Mouse (Mus musculus) megakaryocyte, embryonic 14.5 days (primary cell): ENCODE data around the gene Nsd1. TPM values are rescaled to one million over a fixed set of nuclear protein-coding genes. Genes with fewer than 3 reads are reported as not detected.

Experiments
- H3K27me3 ChIP-seq: replicated peaks from 2 replicates; pipeline ENCODE3; 2012; ENCODE audit warnings: inconsistent platforms
- H3K36me3 ChIP-seq: replicated peaks from 2 replicates; pipeline ENCODE3; 2012; ENCODE audit warnings: low read length, inconsistent platforms, mixed read lengths
- H3K4me1 ChIP-seq: 2 replicates; pipeline ENCODE4 v1.6.1; 2012; ENCODE audit warnings: inconsistent platforms
- H3K4me3 ChIP-seq: replicated peaks from 2 replicates; pipeline ENCODE3; 2012; ENCODE audit warnings: moderate library complexity, mild to moderate bottlenecking, inconsistent platforms
- H3K9me3 ChIP-seq: 2 replicates; pipeline ENCODE4 v1.6.1; 2012; ENCODE audit warnings: inconsistent platforms
- FLI1 ChIP-seq: IDR thresholded peaks from 2 replicates; pipeline ENCODE4 v1.6.1; 2012; ENCODE audit warnings: low read length, inconsistent platforms, mixed read lengths
- GATA1 ChIP-seq: IDR thresholded peaks from 3 replicates; pipeline ENCODE4 v1.6.1; 2012; ENCODE audit warnings: mixed read lengths, low read length, inconsistent platforms, borderline replicate concordance
- polyA plus RNA-seq: library from polyadenylated mRNA; stranded (reverse); fragments of >175 nt; gene quantifications from 2 replicates; pipeline ENCODE4 v1.2.3, GENCODE M21; 2012; ENCODE audit warnings: low replicate concordance; ENCODE audit not compliant: insufficient read depth

The Nsd1 gene
- polyA plus RNA-seq, 1 experiment: 2.5 TPM

DNA sequence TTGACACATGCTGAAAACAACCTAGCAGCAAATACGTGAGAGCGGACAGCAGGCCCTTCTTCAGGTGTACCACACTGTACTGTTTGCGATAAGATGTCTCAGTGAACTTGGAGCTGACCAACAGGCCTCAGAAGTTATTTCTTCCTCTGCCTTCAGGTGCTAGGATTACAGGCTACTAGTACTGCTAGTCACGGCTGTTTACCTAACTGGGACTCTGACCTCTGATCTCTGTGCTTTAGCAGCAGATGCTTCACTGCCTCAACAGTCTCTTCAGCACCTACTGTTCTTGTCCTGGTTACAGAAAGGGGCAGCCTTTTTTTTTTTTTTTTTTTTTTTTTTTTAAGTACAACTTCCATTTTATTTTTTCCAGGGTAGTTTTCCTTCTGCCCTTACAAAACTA lies 43.2 kb downstream of the Nsd1 start:
- TF ChIP-seq GATA1: no peak
- no peak for TF ChIP-seq FLI1
- peaks cover 34% of the 10 kb centered on the region for H3K4me1 ChIP-seq
- no peaks in the 10 kb centered on the region for H3K9me3 ChIP-seq
- no peaks in the 10 kb centered on the region for H3K27me3 ChIP-seq
- H3K36me3 ChIP-seq: peaks cover 54% of the 10 kb centered on the region
- no peak overlapping the region for H3K4me3 ChIP-seq

DNA sequence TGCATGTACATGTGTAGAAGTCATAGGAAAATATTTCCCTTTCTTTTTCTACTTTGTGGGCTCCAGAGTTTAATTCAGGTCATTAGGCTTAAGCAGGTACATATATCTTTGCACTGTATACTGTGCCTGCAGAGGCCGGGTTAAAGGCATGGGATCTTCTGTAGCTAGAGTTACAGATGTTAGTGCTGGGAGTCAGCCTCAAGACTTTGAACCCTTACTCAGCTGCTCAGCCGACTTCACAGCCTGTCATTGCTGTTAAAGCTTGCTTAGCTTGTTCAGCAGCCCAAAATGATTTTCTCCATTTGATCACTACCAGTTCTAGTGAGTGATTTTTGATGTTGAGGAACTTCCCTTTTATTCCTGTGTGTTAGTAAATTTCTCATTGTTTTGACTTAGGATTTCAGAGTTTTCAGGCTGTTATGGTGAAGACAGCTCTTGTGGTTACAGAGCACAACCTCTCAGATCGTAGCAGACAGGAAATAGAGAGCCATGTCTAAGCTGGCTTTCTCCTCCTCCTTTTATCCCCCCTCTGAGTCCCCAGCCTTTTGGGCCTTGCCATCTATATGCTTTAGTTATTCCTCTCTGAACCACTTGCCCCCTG lies 45.6 kb downstream of the Nsd1 start:
- H3K27me3 ChIP-seq: no peaks in the 10 kb centered on the region
- peaks cover 58% of the 10 kb centered on the region for H3K36me3 ChIP-seq
- H3K9me3 ChIP-seq: no peaks in the 10 kb centered on the region
- TF ChIP-seq FLI1 (no peak), GATA1 (no peak)
- peaks cover 23% of the 10 kb centered on the region for H3K4me1 ChIP-seq
- H3K4me3 ChIP-seq: peak overlapping the region; percentile 83

DNA sequence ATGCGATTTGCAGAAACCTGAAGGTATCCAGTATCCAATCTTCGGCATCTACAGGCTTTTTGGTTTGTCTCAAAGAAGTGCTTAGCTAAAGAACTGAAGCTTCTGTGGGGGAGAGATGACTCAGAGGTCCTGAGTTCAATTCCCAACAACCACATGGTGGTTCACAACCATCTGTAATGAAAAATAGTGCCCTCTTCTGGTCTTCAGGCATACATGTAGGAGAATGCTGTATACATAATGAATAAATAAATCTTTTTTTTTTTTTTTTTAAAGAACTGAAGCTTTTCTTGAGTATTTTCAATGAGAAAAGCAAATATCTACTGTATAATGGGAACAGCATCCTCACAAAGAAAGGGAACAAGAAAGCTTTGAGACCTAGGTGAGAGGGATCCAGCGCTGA lies 49.1 kb downstream of the Nsd1 start:
- Histone ChIP-seq H3K27me3 (no peaks in the 10 kb centered on the region), H3K4me1 (peaks cover 15% of the 10 kb centered on the region), H3K9me3 (no peaks in the 10 kb centered on the region), H3K36me3 (peaks cover 69% of the 10 kb centered on the region), H3K4me3 (no peak overlapping the region)
- TF ChIP-seq FLI1: no peak

DNA sequence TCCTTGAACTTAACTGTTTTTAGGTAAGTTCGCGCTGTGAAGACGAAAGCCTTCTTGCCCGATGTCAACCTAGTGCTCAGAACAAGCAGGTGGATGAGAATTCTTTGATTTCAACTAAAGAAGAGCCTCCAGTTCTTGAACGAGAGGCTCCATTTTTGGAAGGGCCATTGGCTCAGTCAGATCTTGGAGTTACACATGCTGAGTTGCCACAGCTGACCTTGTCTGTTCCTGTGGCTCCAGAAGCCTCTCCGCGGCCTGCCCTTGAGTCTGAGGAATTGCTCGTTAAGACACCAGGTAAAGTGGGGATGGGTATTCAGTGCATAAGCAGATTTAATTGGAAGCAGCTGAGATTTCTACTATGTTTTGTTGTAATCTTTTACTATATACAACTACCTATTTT lies 51.9 kb downstream of the Nsd1 start:
- Histone ChIP-seq H3K36me3 (peaks cover 81% of the 10 kb centered on the region), H3K4me1 (peaks cover 2% of the 10 kb centered on the region), H3K9me3 (no peaks in the 10 kb centered on the region), H3K27me3 (no peaks in the 10 kb centered on the region), H3K4me3 (no peak overlapping the region)
- TF ChIP-seq GATA1: no peak
- TF ChIP-seq FLI1: no peak

DNA sequence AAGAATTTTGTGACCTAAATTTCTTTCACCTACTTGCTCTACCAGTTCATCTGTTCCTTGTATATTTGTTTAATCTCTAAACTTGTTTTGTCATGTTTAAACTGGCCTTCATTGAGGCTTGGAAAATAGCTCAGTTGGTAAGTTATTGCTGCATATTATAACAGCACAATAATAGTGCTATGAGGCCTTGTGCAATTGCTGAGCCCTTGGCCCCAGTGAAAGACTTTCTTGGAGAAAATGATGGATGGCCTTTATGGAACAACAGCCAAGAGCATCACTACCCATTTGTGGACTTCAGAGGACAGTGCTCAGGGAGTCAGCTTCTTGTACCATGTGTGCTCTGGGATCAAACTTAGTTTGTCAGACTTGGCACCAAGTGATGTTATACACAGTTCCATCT lies 52.5 kb downstream of the Nsd1 start:
- Histone ChIP-seq H3K36me3 (peaks cover 77% of the 10 kb centered on the region), H3K4me1 (no peaks in the 10 kb centered on the region), H3K9me3 (no peaks in the 10 kb centered on the region), H3K27me3 (no peaks in the 10 kb centered on the region), H3K4me3 (no peak overlapping the region)
- TF ChIP-seq GATA1: no peak
- TF ChIP-seq FLI1: no peak

DNA sequence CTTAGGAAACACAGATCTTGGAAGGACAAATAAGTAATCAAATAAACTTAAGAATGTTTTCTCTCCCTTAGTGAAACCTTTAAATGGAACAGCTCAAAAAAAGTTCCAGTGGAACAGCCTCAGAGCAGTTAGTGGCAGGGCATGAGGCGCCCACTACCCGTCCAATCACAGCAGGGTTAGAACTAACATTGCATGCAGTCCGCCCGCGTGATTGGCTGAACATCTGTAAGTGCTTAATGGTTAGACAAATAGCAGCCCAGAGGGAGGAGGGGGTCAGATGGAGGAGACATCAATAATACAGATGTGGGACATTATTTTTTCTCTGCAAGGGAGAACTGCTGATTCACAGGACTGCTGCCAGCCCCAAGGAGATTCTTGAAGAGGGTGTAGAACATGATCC lies 67.6 kb downstream of the Nsd1 start:
- Histone ChIP-seq H3K4me3 (no peak overlapping the region), H3K9me3 (no peaks in the 10 kb centered on the region), H3K4me1 (peaks cover 7% of the 10 kb centered on the region), H3K27me3 (no peaks in the 10 kb centered on the region), H3K36me3 (peaks cover 82% of the 10 kb centered on the region)
- TF ChIP-seq GATA1 (no peak), FLI1 (no peak)

DNA sequence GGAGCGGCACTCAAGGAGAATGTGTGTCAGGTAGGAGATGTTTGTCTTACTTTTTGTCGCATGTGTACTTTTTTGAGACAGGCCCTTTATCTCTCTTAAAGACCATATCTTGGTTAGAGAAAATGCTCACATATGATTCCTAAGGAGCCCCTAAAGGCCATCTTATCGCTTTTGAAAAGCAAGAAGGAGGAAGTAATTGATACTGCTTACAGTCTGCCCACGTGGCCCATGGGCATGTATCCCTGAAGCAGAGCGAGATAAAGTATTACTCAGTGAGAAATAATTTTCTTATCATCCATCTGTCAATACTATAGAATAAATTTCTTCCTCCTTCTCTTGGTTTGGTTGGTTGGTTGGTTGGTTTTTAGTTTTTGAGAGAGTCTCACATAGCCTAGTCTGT lies 68.1 kb downstream of the Nsd1 start:
- no peaks in the 10 kb centered on the region for H3K27me3 ChIP-seq
- H3K36me3 ChIP-seq: peaks cover 83% of the 10 kb centered on the region
- H3K4me1 ChIP-seq: peaks cover 7% of the 10 kb centered on the region
- TF ChIP-seq GATA1 (no peak), FLI1 (no peak)
- H3K9me3 ChIP-seq: no peaks in the 10 kb centered on the region
- no peak overlapping the region for H3K4me3 ChIP-seq

DNA sequence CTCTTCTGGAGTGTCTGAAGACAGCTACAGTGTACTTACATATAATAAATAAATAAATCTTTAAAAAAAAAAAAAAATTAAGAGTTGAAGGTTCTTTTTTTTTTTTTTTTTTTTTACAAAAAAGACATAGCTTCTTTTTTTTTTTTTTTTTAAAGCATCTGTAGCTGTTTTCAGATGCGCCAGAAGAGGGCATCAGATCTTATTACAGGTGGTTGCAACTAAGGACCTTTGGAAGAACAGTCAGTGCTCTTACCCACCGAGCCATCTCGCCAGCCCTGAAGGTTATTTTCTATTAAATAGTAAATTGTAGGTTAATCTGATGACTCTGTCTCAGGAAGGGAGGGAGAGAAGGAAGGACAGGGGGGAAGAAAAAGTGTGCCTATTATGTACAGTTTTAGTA lies 79.3 kb downstream of the Nsd1 start:
- Histone ChIP-seq H3K9me3 (no peaks in the 10 kb centered on the region), H3K36me3 (peaks cover 89% of the 10 kb centered on the region), H3K4me3 (no peak overlapping the region), H3K4me1 (no peaks in the 10 kb centered on the region), H3K27me3 (no peaks in the 10 kb centered on the region)
- TF ChIP-seq FLI1 (no peak), GATA1 (no peak)

DNA sequence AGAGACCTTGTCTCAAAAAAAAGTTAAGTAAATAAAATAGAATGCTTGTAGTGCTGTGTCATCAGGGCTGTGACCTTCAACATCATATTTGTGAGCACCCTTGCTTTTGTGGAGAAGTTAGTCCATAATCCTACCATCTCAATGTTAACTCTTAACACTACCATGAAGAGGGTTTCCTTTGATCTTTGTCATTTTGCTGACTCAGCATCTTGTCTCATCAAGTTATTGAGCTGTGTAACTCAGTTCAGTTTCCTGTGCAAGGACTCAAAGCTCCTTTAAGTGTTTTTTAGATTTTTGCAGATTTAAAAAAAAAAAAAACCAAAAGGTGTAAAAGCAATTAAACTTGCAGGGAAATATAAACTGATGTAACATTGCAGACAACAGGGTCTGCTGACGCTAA lies 87.2 kb downstream of the Nsd1 start:
- Histone ChIP-seq H3K9me3 (no peaks in the 10 kb centered on the region), H3K4me1 (peaks cover 3% of the 10 kb centered on the region; the same call in 1 of the 2 replicates), H3K36me3 (peaks cover 92% of the 10 kb centered on the region), H3K27me3 (no peaks in the 10 kb centered on the region), H3K4me3 (no peak overlapping the region)
- no peak for TF ChIP-seq GATA1
- TF ChIP-seq FLI1: no peak

DNA sequence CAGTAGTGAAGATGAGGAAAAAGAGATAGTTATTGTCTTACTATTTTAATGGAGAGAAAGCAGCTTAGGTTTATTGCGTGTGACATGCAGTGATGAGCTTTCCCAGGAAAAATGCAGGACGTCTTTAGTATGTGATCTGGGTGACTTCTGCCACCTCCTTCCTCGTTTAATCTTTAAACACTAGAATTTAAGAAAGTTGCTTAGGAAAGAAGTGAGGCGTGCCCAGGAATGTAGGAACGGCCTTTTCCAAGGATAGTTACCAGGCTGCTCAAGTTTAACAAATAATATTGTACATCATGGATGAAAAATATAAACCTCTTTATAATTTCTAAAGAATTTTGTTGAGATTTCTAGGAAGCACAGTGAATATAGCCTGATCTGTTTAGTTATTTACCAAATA lies 91.3 kb downstream of the Nsd1 start:
- Histone ChIP-seq H3K27me3 (no peaks in the 10 kb centered on the region), H3K4me1 (peaks cover 3% of the 10 kb centered on the region; the same call in 1 of the 2 replicates), H3K9me3 (no peaks in the 10 kb centered on the region), H3K4me3 (no peak overlapping the region), H3K36me3 (peaks cover 93% of the 10 kb centered on the region)
- no peak for TF ChIP-seq FLI1
- no peak for TF ChIP-seq GATA1

DNA sequence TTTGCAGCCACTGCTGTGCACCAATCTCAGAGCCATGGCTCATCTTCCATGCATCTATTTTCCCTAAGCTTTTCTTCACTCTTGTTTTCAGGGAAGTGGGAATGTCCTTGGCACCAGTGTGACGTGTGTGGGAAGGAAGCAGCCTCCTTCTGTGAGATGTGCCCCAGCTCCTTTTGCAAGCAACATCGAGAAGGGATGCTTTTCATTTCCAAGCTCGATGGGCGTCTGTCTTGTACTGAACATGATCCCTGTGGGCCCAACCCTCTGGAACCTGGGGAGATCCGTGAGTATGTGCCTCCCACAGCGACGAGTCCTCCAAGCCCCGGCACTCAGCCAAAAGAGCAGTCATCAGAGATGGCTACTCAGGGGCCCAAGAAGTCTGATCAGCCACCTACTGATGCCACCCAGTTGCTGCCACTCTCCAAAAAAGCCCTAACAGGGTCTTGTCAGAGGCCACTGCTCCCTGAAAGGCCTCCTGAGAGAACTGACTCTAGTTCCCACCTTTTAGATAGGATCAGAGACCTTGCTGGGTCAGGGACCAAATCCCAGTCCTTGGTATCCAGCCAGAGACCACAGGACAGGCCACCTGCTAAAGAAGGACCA lies 102.5 kb downstream of the Nsd1 start:
- H3K36me3 ChIP-seq: peaks cover 97% of the 10 kb centered on the region
- no peaks in the 10 kb centered on the region for H3K27me3 ChIP-seq
- no peak for TF ChIP-seq GATA1
- 0 out of 2 replicates have a peak, but pooled peaks cover under 1% of the 10 kb centered on the region for H3K4me1 ChIP-seq
- H3K4me3 ChIP-seq: no peak overlapping the region
- no peaks in the 10 kb centered on the region for H3K9me3 ChIP-seq
